Mouse (Mus musculus) telencephalon, adult 2 months (tissue): Measurements from ENCODE around the gene Tbc1d16.

ENCODE experiments used
- DNase-seq: peaks from one replicate; pipeline ENCODE4 v3.0.0-alpha.2; 2011; ENCODE audit warnings: low read depth, low spot score

Tbc1d16 gene

GRCm38 (mm10) chr11:119176389-119177179, 51.7 kb downstream of the Tbc1d16 start:
- no peak for DNase-seq

- DNase-seq: no peak
Observed at GRCm38 (mm10) chr11:119171588-119171987, 56.7 kb downstream of the Tbc1d16 start.

- DNase-seq: no peak
Observed at GRCm38 (mm10) chr11:119168851-119169250, 59.4 kb downstream of the Tbc1d16 start.

- DNase-seq: no peak
Observed at GRCm38 (mm10) chr11:119165995-119166394, 62.3 kb downstream of the Tbc1d16 start.

- no peak for DNase-seq
Observed at GRCm38 (mm10) chr11:119164375-119164774, 63.9 kb downstream of the Tbc1d16 start.

GRCm38 (mm10) chr11:119163734-119163992, 64.6 kb downstream of the Tbc1d16 start:
- DNase-seq: no peak

- no peak for DNase-seq
Observed at GRCm38 (mm10) chr11:119162959-119163733, 65.2 kb downstream of the Tbc1d16 start.

GRCm38 (mm10) chr11:119161665-119162064, 66.6 kb downstream of the Tbc1d16 start:
- no peak for DNase-seq

GRCm38 (mm10) chr11:119160050-119160449, 68.2 kb downstream of the Tbc1d16 start:
- no peak for DNase-seq

- no peak for DNase-seq
Observed at GRCm38 (mm10) chr11:119159496-119159895, 68.8 kb downstream of the Tbc1d16 start.

GRCm38 (mm10) chr11:119157377-119158189, 70.7 kb downstream of the Tbc1d16 start:
- no peak for DNase-seq

- no peak for DNase-seq
Observed at GRCm38 (mm10) chr11:119156481-119157254, 71.6 kb downstream of the Tbc1d16 start.

- no peak for DNase-seq
Observed at GRCm38 (mm10) chr11:119155638-119156480, 72.4 kb downstream of the Tbc1d16 start.

GRCm38 (mm10) chr11:119152321-119152831, 75.9 kb downstream of the Tbc1d16 start:
- no peak for DNase-seq

- no peak for DNase-seq
Observed at GRCm38 (mm10) chr11:119151073-119151607, 77.2 kb downstream of the Tbc1d16 start.

- DNase-seq: no peak
Observed at GRCm38 (mm10) chr11:119150442-119150841, 77.9 kb downstream of the Tbc1d16 start.

GRCm38 (mm10) chr11:119148829-119149228, 79.5 kb downstream of the Tbc1d16 start:
- no peak for DNase-seq

- DNase-seq: no peak
Observed at GRCm38 (mm10) chr11:119147153-119147552, 81.1 kb downstream of the Tbc1d16 start.

- no peak for DNase-seq
Observed at GRCm38 (mm10) chr11:119146140-119146539, 82.2 kb downstream of the Tbc1d16 start.
